Mouse (Mus musculus) CD4-positive, CD25-positive, alpha-beta regulatory T cell, adult 4 months (primary cell): ENCODE data around the gene Cacng8. TPM values are rescaled to one million over a fixed set of nuclear protein-coding genes. Genes with fewer than 3 reads are reported as not detected.

ENCODE experiments used
- ATAC-seq: one replicate; pipeline ENCODE4 v1.8.0; 2017
- polyA plus RNA-seq, 2 experiments: library from polyadenylated mRNA; unstranded; fragments of 100-300 nt; shearing (Covaris generic); gene quantifications; one replicate each; pipeline ENCODE4 v1.2.1; 2017

The Cacng8 gene
- polyA plus RNA-seq = not detected

DNA sequence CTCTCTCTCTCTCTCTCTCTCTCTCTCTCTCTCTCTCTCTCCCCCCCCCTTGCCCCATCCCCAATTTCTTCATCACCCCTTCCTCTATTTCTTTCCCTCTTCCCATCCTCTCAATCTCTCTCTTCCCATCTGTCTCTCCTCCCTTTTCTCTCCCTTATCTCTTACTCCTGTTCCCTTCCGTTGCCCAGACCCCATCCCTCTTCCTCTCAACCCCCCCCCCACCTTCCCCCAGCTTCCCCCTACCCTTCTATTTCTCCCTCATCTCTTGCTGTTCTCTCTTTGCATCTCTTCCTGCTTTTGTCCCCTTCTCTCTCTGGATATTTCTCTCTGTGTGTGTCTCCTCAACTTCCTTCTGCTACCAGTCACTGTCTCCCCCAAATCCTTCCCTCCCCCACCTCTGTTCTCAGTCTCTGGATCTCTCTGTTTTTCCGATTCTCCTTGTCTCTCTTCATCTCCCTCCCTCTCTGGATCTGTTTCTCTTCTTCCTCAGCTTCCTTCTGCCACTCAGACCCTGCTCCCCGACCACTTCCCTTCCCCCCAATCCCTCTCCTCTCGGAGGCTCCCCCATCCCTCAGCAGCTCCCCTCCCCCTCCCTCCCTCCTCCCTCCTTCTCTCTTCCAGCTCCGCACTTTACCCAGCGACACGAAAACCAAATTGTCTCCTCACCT, at the start of gene Cacng8:
Gene Cacng8, plus strand, starts transcription at position 271 of the 668 bp plus-strand sequence.
- no peak for ATAC-seq

GRCm38 (mm10) chr7:3343861-3344260, 46.6 kb upstream of the Cacng8 start:
- ATAC-seq = no peak

DNA sequence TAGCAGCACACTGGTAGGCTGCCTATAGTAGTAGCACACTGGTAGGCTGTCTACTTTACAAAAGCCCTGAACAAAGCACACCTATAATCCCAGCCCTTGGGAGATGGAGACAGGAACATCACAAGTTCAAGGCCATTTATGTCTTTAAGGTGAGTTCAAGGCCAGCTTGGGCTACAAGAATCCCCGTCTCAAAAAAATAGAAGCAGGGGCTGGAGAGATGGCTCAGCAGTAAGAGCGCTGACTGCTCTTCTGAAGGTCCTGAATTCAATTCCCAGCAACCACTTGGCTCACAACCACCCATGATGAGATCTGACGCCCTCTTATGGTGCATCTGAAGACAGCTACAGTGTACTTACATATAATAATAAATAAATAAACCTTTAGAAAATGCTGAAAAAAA, 45.2 kb upstream of the Cacng8 start:
- ATAC-seq = no peak

- ATAC-seq = no peak
Observed at GRCm38 (mm10) chr7:3347366-3348287, 42.9 kb upstream of the Cacng8 start.

DNA sequence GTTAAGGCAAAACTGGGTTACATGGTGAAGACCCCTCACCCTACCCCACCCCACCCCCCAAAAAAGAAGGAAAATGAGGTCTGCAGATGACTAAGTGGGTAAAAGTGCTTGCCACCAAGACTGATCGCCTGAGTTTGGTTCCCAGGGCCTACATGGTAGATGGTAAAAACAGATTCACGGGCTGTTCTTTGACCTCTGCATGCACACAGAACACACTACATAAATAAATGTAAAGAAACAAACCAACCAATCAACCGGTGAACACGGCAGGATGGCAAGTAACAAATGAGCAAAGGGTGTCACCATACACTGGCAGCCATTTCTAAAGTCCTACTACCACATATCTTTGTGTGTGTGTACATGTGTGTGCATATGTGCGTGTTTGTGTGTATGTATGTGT, 42.2 kb upstream of the Cacng8 start:
- ATAC-seq = no peak

GRCm38 (mm10) chr7:3349775-3350174, 40.7 kb upstream of the Cacng8 start:
- ATAC-seq = no peak

GRCm38 (mm10) chr7:3351536-3351935, 38.9 kb upstream of the Cacng8 start:
- ATAC-seq = no peak

GRCm38 (mm10) chr7:3354850-3355249, 35.6 kb upstream of the Cacng8 start:
- ATAC-seq = no peak

DNA sequence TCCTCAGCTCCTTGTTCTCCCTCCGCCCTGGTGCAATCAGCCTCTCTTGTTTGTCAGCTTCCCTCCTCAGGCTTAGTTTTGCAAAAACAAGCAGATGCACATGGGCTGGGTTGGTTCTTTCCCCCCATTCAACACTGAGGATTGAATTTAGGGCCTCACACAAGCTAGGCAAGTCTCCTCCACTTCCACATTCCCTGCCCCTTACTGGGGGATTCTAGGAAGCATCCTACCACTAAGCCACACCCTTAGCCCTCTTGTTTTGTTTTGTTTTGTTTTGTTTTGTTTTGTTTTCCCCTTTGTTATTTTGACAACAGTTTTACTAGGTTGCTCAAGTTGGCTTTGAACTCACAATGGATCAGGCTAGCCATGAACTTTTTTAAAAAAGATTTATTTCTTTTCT, 29.8 kb upstream of the Cacng8 start:
- ATAC-seq = no peak

GRCm38 (mm10) chr7:3365547-3366279, 24.8 kb upstream of the Cacng8 start:
- ATAC-seq = no peak

DNA sequence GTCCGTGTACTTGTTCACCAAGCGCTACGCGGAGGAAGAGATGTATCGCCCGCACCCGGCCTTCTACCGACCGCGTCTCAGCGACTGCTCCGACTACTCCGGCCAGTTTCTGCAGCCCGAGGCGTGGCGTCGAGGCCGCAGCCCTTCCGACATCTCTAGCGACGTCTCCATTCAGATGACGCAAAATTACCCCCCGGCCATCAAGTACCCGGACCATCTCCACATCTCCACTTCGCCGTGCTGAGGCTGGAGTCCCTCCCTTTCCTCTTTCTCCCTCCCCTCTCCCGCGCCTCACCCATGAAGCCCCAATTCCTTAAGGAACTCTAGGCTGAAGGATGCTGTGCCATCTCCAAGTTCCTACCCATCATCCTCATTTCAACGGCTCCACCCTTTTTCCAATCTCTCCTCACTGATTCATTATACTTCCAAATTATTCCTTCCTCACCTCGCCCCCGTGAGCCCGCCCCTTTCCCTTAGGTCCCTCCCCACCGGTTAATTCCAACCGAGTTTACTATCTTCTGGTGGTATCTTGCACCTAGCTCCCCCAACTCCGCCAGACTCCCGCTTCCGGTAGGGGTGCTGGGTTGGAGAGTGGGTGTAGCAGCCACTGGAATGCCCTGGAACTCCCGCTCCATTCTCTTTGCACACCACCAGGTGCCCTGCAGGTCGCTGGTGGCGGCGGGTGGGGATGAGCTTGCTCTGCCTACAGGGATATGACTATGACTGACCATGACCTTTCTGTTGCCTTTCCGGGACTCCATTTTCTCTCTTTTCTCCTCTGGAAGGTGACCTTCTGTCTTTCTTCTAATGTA, 23.6 kb upstream of the Cacng8 start:
- no peak for ATAC-seq

- ATAC-seq = no peak
Observed at GRCm38 (mm10) chr7:3367569-3367968, 22.9 kb upstream of the Cacng8 start.

GRCm38 (mm10) chr7:3368311-3368710, 22.2 kb upstream of the Cacng8 start:
- no peak for ATAC-seq

DNA sequence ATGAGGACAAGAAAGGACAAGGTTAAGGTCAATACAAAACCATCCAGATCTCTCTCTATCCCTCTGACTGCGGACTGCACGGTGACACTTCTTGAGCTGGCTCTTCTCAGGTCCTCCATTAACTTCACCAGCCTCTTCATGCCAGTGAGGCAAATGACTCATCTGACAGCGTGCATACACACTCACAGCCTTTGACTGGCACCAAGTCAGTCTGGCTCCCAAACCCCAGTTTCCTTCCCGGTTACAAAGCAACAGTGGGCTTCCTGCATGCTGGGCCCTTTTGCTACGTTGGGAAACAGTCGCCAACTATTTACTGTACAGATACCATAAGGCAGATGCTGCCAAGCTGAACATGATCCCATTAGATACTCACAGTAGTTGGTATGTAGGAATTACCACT, 21.3 kb upstream of the Cacng8 start:
- no peak for ATAC-seq

DNA sequence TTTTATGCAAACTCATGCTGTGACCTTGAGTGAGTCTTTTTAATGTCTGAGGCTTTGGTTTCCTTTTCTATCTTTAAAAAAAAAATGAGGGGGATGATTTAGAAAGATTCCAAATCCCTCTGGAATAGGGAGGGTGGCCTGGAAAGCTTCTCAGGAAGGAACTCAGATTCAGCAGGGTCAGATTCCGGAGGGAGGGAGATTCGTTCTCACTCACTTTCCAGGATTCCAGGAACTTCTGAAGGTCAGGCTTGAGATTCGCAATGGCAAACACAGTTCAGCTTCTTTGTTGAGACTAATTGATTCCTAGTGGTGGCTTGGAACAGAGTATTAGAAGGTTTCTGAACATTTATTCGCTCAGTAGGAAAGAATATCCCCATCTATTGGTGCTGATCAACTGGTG, 20.1 kb upstream of the Cacng8 start:
- no peak for ATAC-seq

GRCm38 (mm10) chr7:3372376-3372775, 18.1 kb upstream of the Cacng8 start:
- ATAC-seq = no peak

DNA sequence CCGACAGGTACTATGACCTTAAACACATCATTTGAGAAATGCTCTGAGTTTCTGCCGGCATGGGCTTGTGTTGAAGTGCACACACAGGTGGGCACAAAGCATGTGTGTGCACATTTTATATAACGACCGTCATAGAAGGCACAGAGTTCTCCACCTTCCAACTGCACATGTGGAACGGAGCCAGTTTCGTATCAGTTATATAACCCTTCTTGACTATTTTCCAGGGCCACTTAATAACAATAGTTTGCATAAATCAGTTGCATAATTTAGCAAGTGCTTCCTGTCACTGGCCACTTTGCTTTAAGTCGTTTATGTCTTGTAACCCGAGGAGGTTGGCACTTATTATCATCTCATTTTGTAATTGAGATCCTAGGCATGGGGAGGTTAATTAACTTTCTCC, 16.7 kb upstream of the Cacng8 start:
- ATAC-seq = no peak

- no peak for ATAC-seq
Observed at GRCm38 (mm10) chr7:3376831-3377230, 13.7 kb upstream of the Cacng8 start.

DNA sequence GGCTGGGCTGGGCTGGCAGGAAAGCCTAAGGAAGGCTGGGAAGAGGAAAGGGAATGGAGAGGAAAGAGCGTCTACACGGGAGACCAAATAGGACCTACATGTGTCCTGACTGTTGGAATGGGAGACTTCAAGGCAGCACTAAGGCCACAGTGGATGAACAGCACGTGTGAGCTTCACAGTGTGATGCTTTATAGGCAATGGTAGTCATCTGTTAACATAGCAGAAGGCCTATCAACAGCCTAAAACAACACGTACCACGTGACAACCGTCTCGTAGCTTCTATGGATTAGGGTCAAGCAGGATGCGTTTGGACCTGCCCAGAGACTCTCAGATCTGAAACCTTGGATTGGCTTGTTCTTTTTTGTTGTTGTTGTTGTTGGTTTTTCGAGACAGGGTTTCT, 8.4 kb upstream of the Cacng8 start:
- ATAC-seq = no peak

DNA sequence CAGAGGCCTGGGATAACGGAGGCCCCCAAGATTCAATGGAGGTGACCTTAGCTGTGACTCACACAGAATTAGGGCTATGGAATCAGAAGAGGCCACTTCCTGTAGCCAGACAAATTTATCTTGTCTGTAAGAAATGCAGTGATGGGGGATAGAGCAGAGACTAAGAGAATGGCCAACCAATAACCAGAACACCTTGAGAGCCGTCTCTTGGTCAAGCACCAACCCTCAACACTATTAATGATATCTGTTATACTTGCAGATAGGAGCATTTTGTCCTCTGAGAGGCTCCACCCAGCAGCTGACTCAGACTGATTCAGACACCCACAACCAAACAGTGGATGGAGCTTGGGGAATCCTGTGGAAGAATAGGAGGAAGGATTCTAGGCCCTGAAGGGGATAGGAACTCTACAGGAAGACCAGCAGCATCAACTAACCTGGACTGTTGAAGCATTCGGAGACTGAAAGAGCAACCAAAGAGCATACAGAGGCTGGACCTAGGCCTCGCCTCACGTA, 5.6 kb upstream of the Cacng8 start:
- no peak for ATAC-seq

GRCm38 (mm10) chr7:3386036-3386730, 4.3 kb upstream of the Cacng8 start:
- ATAC-seq = no peak

- ATAC-seq = no peak
Observed at GRCm38 (mm10) chr7:3387761-3388160, 2.7 kb upstream of the Cacng8 start.
